Mouse (Mus musculus): ENCODE measurements around the gene Rab3gap2.

- no peak for TF ChIP-seq POLR2AphosphoS5 (IDR thresholded peaks at IDR 0.05; ENCODE audit: insufficient replicate concordance, low read depth, low read length)
- TF ChIP-seq CTCF (IDR thresholded peaks at IDR 0.05; ENCODE audit: low read depth, low read length): no peak
Measured at GRCm38 (mm10) chr1:185189901-185190300, 14.0 kb upstream of the Rab3gap2 start.

All from G1E (cell line).